Mouse (Mus musculus): Measurements from ENCODE around the gene Vmn1r90. TPM values are rescaled to one million over a fixed set of nuclear protein-coding genes. Genes with fewer than 3 reads are reported as not detected.
"Not testable (repeated sequence)": the region's sequence is repeated elsewhere in the genome, so short reads cannot be mapped to it uniquely, and the experiment has no call there.

The Vmn1r90 gene
- total RNA-seq (2021) = under 1 TPM; 0.09 to 0.20 TPM
- long read RNA-seq, experiment 1 = 0 reads
- long read RNA-seq, experiment 2 = 0 reads

DNA sequence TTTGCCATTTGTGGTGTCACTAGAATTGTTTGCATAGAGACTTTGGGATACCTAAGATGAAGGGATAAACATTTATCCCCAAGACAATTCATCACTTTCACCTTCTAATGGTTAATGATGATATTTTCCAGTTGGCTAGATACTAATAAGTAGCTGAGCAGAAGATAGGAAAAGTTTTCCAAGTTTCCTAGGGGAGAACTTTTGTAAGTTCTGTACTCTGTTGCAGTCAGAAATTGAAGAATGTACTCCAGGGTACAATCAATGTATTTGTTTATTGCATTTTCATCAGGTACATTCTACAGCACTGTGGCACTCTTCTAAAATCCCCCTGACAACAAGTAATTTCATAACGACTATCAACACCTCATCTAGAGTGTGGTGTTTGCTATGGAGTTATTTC, at the start of gene Vmn1r90:
Gene Vmn1r90 (minus strand): TSS at position 101 of the 400 bp plus-strand sequence.
- no peak for DNase-seq

DNA sequence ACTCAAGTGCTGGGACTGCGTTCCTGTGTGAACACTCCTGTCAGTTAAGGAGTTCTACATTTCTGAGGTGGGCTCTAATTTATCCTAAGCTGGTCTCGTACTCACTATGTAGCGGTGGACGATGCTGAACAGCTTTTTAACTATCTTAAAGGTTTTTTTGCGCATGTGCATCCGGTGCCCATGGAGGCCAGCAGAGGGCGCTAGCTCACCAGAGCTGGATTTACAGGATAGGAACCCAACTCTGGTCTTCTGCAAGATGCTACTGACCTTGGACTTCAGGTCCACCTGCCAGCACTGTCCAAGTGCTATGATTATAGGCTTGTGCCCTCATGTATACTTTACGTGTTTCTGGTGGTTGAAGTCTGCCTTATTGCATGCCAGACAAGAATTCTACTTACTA, 29.7 kb upstream of the Vmn1r90 start:
- not testable (repeated sequence) for DNase-seq

DNA sequence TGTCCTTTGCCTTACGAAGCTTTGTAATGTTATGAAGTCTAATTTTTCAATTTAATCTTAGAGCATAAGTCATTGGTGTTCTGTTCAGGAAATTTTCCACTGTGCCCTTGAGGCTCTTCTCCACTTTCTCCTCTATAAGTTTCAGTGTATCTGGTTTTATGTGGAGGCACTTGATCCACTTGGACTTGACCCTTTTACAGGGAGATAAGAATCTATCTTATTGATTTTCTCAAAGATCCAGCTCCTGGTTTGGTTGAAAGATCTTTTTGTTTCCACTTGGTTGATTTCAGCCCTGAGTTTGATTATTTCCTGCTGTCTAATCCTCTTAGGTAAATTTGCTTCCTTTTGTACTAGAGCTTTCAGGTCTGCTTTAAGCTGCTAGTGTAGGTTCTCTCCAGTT, 11.0 kb downstream of the Vmn1r90 start:
- DNase-seq = no peak

- no peak for DNase-seq
Measured at GRCm38 (mm10) chr7:14525280-14525679, 38.0 kb downstream of the Vmn1r90 start.

- no peak for DNase-seq
Measured at GRCm38 (mm10) chr7:14522636-14523035, 40.7 kb downstream of the Vmn1r90 start.

DNA sequence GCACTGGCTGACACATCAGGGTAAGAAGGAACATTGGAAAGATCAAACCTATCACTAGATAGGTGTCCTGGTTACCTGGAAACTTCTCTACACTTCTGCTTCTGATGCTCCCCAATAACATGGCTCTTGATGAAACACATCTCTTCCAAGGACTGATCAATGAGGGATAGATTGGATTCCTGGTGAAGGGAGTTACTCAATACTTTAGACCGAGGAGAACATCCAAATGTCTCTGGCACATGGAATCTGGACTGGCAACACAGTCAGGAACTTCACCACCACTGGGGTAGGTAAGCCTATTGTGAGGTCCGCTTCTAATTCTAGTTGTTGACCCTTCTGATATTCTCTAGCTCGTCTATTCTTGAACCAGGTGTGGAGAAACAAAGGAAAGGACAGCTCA, 45.0 kb downstream of the Vmn1r90 start:
- no peak for DNase-seq

Other genes starting within 250 kb of the Vmn1r90 start
- gene Obox8, start 229.9 kb downstream of the Vmn1r90 start, total RNA-seq (2021) = not detected
- not detected for gene Sult2a8, start 116.7 kb downstream of the Vmn1r90 start, total RNA-seq (2021)
- gene Sult2a7, start 69.3 kb downstream of the Vmn1r90 start, total RNA-seq (2021) = not detected
- gene Obox7, start 96.0 kb upstream of the Vmn1r90 start, total RNA-seq (2021) = not detected

Data from gastrocnemius, postnatal 10 days (tissue).